Mouse (Mus musculus): ENCODE data around the gene Hnrnph2. TPM values are rescaled to one million over a fixed set of nuclear protein-coding genes. Genes with fewer than 3 reads are reported as not detected.
A peak's percentile ranks its signal among the peaks of the same experiment; 100 is the strongest.

Gene Hnrnph2
- total RNA-seq (2014; rRNA removed; ENCODE audit: low replicate concordance) (37.1 and 43.9 TPM in 2 replicates), polyA plus RNA-seq (2015; fragmentation: Nextera tagmentation; extraction: Ambion mirVana) (98.4 and 102 TPM in 2 replicates)

DNA sequence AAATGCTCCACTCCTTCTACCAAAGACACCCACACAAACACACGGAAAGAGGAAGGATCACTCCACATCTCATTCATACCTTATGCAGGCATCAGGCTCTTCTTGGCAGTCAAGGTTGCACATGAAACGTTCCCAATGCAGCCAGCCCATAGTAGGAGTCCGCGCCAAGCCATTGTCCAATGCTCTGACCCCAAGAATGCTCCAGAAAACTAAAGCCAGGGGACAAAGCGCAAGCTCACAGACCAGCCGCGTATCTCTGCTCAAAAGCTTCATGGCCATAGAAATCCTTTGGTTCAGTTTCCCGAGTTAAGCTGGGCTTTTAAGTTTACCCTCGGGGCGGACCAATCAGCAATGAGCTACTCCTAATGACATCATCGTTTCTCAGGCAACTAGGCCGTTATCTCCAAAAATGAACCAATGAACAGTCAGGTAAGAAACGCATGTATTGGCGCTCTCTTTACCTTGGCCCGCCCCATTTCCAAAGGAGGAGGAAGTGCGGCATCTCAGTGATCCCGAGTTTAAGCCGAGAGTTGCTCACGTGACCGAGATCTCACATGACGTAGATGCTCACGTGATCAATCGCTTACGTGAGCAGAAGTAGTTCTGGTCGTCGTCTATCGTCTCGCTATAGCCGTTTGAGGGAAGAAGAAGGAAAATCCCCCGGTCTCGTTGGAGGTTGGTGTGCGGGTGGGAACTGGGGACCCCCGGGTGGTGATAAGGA, at the start of gene Hnrnph2, which contains the start of gene Gla:
Gene Hnrnph2, plus strand, starts transcription at position 521 of the 721 bp plus-strand sequence.
Gene Gla, minus strand, starts transcription at position 467 of the 721 bp plus-strand sequence.
- peak within 1 kb of the TSS; percentile 51 for H3K4me3 ChIP-seq (ENCODE audit: low read depth, low read length)
- DNase-seq (ENCODE audit: low spot score) (peak; percentile 95), ATAC-seq (ENCODE audit: insufficient read depth, low read depth) (peak; percentile 97)
- H3K4me2 ChIP-seq (ENCODE audit: low read depth, low read length): peak within 1 kb of the TSS; percentile 63
- TF ChIP-seq CTCF (IDR thresholded peaks at IDR 0.05; ENCODE audit: low read depth): no peak
- H3K9ac ChIP-seq (replicated peaks; ENCODE audit: low read depth, low read length): peak within 1 kb of the TSS; percentile 60
- H3K36me3 ChIP-seq (replicated peaks; ENCODE audit: control insufficient read depth, insufficient read depth, low read length): no peaks in the 10 kb centered on the region
- peak within 1 kb of the TSS; percentile 91 for H3K27ac ChIP-seq (ENCODE audit: low read depth)
- no peaks in the 10 kb centered on the region for H3K27me3 ChIP-seq (ENCODE audit: control insufficient read depth, insufficient read depth, low read length)
- H3K9me3 ChIP-seq (replicated peaks; ENCODE audit: control insufficient read depth, low read length): no peaks in the 10 kb centered on the region
- H3K4me1 ChIP-seq (ENCODE audit: control insufficient read depth, insufficient read depth): no peaks in the 10 kb centered on the region
- 11% methylated on average over 33 of the region's 33 CpGs for WGBS

GRCm38 (mm10) chrX:134553326-134553725, 47.7 kb upstream of the Hnrnph2 start:
- Histone ChIP-seq H3K27me3 (ENCODE audit: control insufficient read depth, insufficient read depth, low read length) (no peaks in the 10 kb centered on the region), H3K36me3 (replicated peaks; ENCODE audit: control insufficient read depth, insufficient read depth, low read length) (no peaks in the 10 kb centered on the region), H3K4me3 (ENCODE audit: low read depth, low read length) (no peak overlapping the region), H3K4me2 (ENCODE audit: low read depth, low read length) (no peak overlapping the region), H3K9ac (replicated peaks; ENCODE audit: low read depth, low read length) (no peak overlapping the region), H3K9me3 (replicated peaks; ENCODE audit: control insufficient read depth, low read length) (no peaks in the 10 kb centered on the region), H3K4me1 (ENCODE audit: control insufficient read depth, insufficient read depth) (no peaks in the 10 kb centered on the region), H3K27ac (ENCODE audit: low read depth) (no peak overlapping the region)
- DNase-seq (ENCODE audit: low spot score) (no peak), ATAC-seq (ENCODE audit: insufficient read depth, low read depth) (no peak)
- no peak for TF ChIP-seq CTCF (IDR thresholded peaks at IDR 0.05; ENCODE audit: low read depth)
- TF ChIP-seq EP300 (IDR thresholded peaks at IDR 0.05; ENCODE audit: low read depth): no peak
- 67% methylated on average over 4 of the region's 4 CpGs for WGBS

GRCm38 (mm10) chrX:134554425-134554824, 46.6 kb upstream of the Hnrnph2 start:
- Histone ChIP-seq H3K9me3 (replicated peaks; ENCODE audit: control insufficient read depth, low read length) (no peaks in the 10 kb centered on the region), H3K9ac (replicated peaks; ENCODE audit: low read depth, low read length) (no peak overlapping the region), H3K4me3 (ENCODE audit: low read depth, low read length) (no peak overlapping the region), H3K4me2 (ENCODE audit: low read depth, low read length) (no peak overlapping the region), H3K27ac (ENCODE audit: low read depth) (no peak overlapping the region), H3K4me1 (ENCODE audit: control insufficient read depth, insufficient read depth) (no peaks in the 10 kb centered on the region), H3K36me3 (replicated peaks; ENCODE audit: control insufficient read depth, insufficient read depth, low read length) (no peaks in the 10 kb centered on the region), H3K27me3 (ENCODE audit: control insufficient read depth, insufficient read depth, low read length) (no peaks in the 10 kb centered on the region)
- ATAC-seq (ENCODE audit: insufficient read depth, low read depth): no peak
- DNase-seq (ENCODE audit: low spot score): no peak
- WGBS: 66% methylated on average over 6 of the region's 6 CpGs
- TF ChIP-seq EP300 (IDR thresholded peaks at IDR 0.05; ENCODE audit: low read depth): no peak
- no peak for TF ChIP-seq CTCF (IDR thresholded peaks at IDR 0.05; ENCODE audit: low read depth)

DNA sequence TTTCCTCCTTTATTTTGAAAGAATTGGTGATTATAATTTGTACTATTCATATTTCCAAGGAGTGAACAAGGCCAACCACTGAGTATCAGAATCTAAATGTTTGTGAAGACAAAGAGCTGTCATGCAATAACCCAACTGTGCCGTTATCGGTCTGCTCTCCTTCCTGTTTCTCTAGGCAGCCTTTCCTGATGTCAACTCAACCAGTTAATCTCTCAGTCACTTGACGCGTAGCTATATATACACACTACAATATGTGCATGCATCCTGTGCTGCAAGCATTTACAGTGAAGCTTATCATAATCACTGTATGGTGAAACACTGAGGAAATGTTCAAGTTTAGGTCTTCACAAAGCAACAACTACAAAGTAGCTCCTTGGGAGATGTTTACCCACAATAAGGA, 36.7 kb upstream of the Hnrnph2 start:
- H3K27me3 ChIP-seq (ENCODE audit: control insufficient read depth, insufficient read depth, low read length): no peaks in the 10 kb centered on the region
- WGBS: 22% methylated on average over 4 of the region's 4 CpGs
- H3K4me2 ChIP-seq (ENCODE audit: low read depth, low read length): no peak overlapping the region
- no peak overlapping the region for H3K9ac ChIP-seq (replicated peaks; ENCODE audit: low read depth, low read length)
- H3K4me3 ChIP-seq (ENCODE audit: low read depth, low read length): no peak overlapping the region
- H3K4me1 ChIP-seq (ENCODE audit: control insufficient read depth, insufficient read depth): no peaks in the 10 kb centered on the region
- H3K36me3 ChIP-seq (replicated peaks; ENCODE audit: control insufficient read depth, insufficient read depth, low read length): no peaks in the 10 kb centered on the region
- DNase-seq (ENCODE audit: low spot score) (no peak), ATAC-seq (ENCODE audit: insufficient read depth, low read depth) (no peak)
- H3K27ac ChIP-seq (ENCODE audit: low read depth): no peak overlapping the region
- no peak for TF ChIP-seq CTCF (IDR thresholded peaks at IDR 0.05; ENCODE audit: low read depth)
- no peak for TF ChIP-seq EP300 (IDR thresholded peaks at IDR 0.05; ENCODE audit: low read depth)
- H3K9me3 ChIP-seq (replicated peaks; ENCODE audit: control insufficient read depth, low read length): no peaks in the 10 kb centered on the region

GRCm38 (mm10) chrX:134566536-134567222, 34.3 kb upstream of the Hnrnph2 start:
- Histone ChIP-seq H3K9ac (replicated peaks; ENCODE audit: low read depth, low read length) (no peak overlapping the region), H3K4me3 (ENCODE audit: low read depth, low read length) (no peak overlapping the region), H3K36me3 (replicated peaks; ENCODE audit: control insufficient read depth, insufficient read depth, low read length) (no peaks in the 10 kb centered on the region), H3K27ac (ENCODE audit: low read depth) (no peak overlapping the region), H3K27me3 (ENCODE audit: control insufficient read depth, insufficient read depth, low read length) (no peaks in the 10 kb centered on the region), H3K9me3 (replicated peaks; ENCODE audit: control insufficient read depth, low read length) (no peaks in the 10 kb centered on the region), H3K4me1 (ENCODE audit: control insufficient read depth, insufficient read depth) (no peaks in the 10 kb centered on the region), H3K4me2 (ENCODE audit: low read depth, low read length) (no peak overlapping the region)
- DNase-seq (ENCODE audit: low spot score) (no peak), ATAC-seq (ENCODE audit: insufficient read depth, low read depth) (no peak)
- TF ChIP-seq CTCF (IDR thresholded peaks at IDR 0.05; ENCODE audit: low read depth): no peak
- TF ChIP-seq EP300 (IDR thresholded peaks at IDR 0.05; ENCODE audit: low read depth): no peak
- WGBS: 73% methylated on average over 8 of the region's 8 CpGs

All from heart, postnatal 0 days (tissue).